25 mouse cellular contexts compared by ENCODE assay signal in the genomic region with DNA sequence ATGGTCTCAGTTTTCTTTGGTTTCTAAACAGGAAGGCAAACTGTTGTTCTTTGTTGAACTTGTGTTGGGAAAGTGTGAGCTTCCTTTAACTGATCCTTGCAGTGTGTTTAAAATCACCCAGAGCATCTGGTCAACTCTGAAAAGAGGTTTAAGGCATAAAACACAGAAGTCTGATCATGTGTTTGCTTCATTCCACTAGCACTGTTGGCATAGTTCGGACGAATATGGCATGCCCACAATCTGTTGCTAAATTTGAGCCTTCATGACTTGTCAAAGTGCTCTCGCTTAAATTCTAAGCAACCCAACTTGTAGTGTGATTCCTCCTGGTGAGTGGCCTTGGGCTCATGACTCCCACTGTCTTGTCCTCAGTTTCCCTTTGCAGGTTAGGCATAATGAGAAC.
"Had no signal": no experiment of that assay in that cellular context is flagged by ENCODE, and none has a peak within 500 bp of the region (broad histone marks: within the 10 kb centered on the region; RNA-seq: fewer than 3 reads in every experiment).

No protein-coding gene starts in this region.

- H3K4me2 ChIP-seq: heart, embryonic 11.5 days; heart, embryonic 13.5 days; heart, embryonic 15.5 days; hindbrain, embryonic 13.5 days; hindbrain, embryonic 15.5 days; kidney, embryonic 15.5 days; limb, embryonic 13.5 days; limb, embryonic 15.5 days had no signal

- H3K4me1 ChIP-seq: heart, embryonic 15.5 days; hindbrain, embryonic 15.5 days; kidney, embryonic 15.5 days; limb, embryonic 15.5 days had no signal

- H3K27ac ChIP-seq: heart, adult 2 months; heart, embryonic 13.5 days; heart, embryonic 15.5 days; hindbrain, embryonic 13.5 days; kidney, embryonic 15.5 days; kidney, postnatal 0 days; limb, embryonic 13.5 days; limb, embryonic 15.5 days had no signal

- H3K36me3 ChIP-seq: heart, embryonic 13.5 days; heart, embryonic 15.5 days; hindbrain, embryonic 13.5 days; hindbrain, embryonic 15.5 days; kidney, embryonic 15.5 days; limb, embryonic 13.5 days; limb, embryonic 15.5 days had no signal

- DNase-seq: gastrocnemius, postnatal 14 days; gastrocnemius, postnatal 36 days; heart, adult 11 months; heart, adult 2 months; heart, postnatal 14 days; heart, postnatal 36 days; kidney, adult 11 months; kidney, adult 2 months; kidney, adult 9 months; kidney, postnatal 14 days; kidney, postnatal 36 days; layer of hippocampus, adult 9-11 months; layer of hippocampus, postnatal 36 days; left cerebral cortex, postnatal 4 days had no signal

- H3K27me3 ChIP-seq: heart, embryonic 13.5 days; heart, embryonic 15.5 days; hindbrain, embryonic 13.5 days; hindbrain, embryonic 15.5 days; kidney, embryonic 15.5 days; limb, embryonic 13.5 days; limb, embryonic 15.5 days had no signal

- H3K4me3 ChIP-seq: heart, adult 2 months; heart, embryonic 13.5 days; heart, embryonic 15.5 days; hindbrain, embryonic 13.5 days; hindbrain, embryonic 15.5 days; kidney, embryonic 15.5 days; limb, embryonic 13.5 days; limb, embryonic 15.5 days had no signal

- H3K9me3 ChIP-seq: heart, embryonic 13.5 days; heart, embryonic 15.5 days; hindbrain, embryonic 13.5 days; hindbrain, embryonic 15.5 days; kidney, embryonic 15.5 days; limb, embryonic 13.5 days; limb, embryonic 15.5 days had no signal

- H3K9ac ChIP-seq: heart, embryonic 13.5 days; heart, embryonic 15.5 days; hindbrain, embryonic 13.5 days; hindbrain, embryonic 15.5 days; kidney, embryonic 15.5 days; limb, embryonic 13.5 days; limb, embryonic 15.5 days had no signal

- ATAC-seq: hindbrain, postnatal 0 days; intestine, embryonic 16.5 days had no signal
